Mouse (Mus musculus) limb, embryonic 14.5 days (tissue): ENCODE measurements around the gene Ahrr. TPM values are rescaled to one million over a fixed set of nuclear protein-coding genes. Genes with fewer than 3 reads are reported as not detected.

Experiments used
- ATAC-seq: fragments of 200-750 bp; cut with Nextera tagmentation; 2 replicates; pipeline ENCODE4 v1.8.0; 2017; ENCODE audit warnings: low read depth, moderate number of reproducible peaks, moderate TSS enrichment; ENCODE audit not compliant: low FRiP score
- DNase-seq: peaks from one replicate; pipeline ENCODE4 v3.0.0-alpha.2; 2015; ENCODE audit warnings: low spot score
- H3K27ac ChIP-seq: fragments of 300-500 bp; sonication (generic); replicated peaks from 2 replicates; pipeline ENCODE4 v1.5.1; 2014; ENCODE audit warnings: low read depth, mild to moderate bottlenecking, low read length, moderate library complexity, mixed read lengths
- H3K27me3 ChIP-seq: fragments of 300-500 bp; sonication (generic); 2 replicates; pipeline ENCODE4 v1.6.1; 2014; ENCODE audit warnings: low read length, mixed read lengths; ENCODE audit not compliant: control insufficient read depth, insufficient read depth
- H3K36me3 ChIP-seq: fragments of 300-500 bp; sonication (generic); 2 replicates; pipeline ENCODE4 v1.6.1; 2014; ENCODE audit warnings: mild to moderate bottlenecking, low read length, moderate library complexity, mixed read lengths; ENCODE audit not compliant: control insufficient read depth, insufficient read depth
- H3K4me1 ChIP-seq: fragments of 300-500 bp; sonication (generic); 2 replicates; pipeline ENCODE4 v1.6.1; 2014; ENCODE audit warnings: antibody characterized with exemption, low read length, mixed read lengths; ENCODE audit not compliant: control insufficient read depth, insufficient read depth
- H3K4me2 ChIP-seq: fragments of 300-500 bp; sonication (generic); replicated peaks from 2 replicates; pipeline ENCODE4 v1.6.1; 2014; ENCODE audit warnings: low read depth, mild to moderate bottlenecking, low read length, moderate library complexity; ENCODE audit not compliant: severe bottlenecking
- H3K4me3 ChIP-seq: fragments of 300-500 bp; sonication (generic); replicated peaks from 2 replicates; pipeline ENCODE4 v1.5.1; 2014; ENCODE audit warnings: low read length
- H3K9ac ChIP-seq: fragments of 300-500 bp; sonication (generic); 2 replicates; pipeline ENCODE4 v1.6.1; 2014; ENCODE audit warnings: mild to moderate bottlenecking, low read depth, low read length, moderate library complexity; ENCODE audit not compliant: severe bottlenecking
- H3K9me3 ChIP-seq: fragments of 300-500 bp; sonication (generic); 2 replicates; pipeline ENCODE4 v1.6.1; 2016; ENCODE audit warnings: low read length; ENCODE audit not compliant: control insufficient read depth
- POLR2A ChIP-seq: fragments of 200-500 bp; IDR thresholded peaks from 2 replicates; pipeline ENCODE4 v1.8.0; 2012; ENCODE audit warnings: inconsistent platforms, mild to moderate bottlenecking, moderate library complexity, borderline replicate concordance; ENCODE audit not compliant: insufficient read depth, insufficient read length; ENCODE audit errors: extremely low read depth
- WGBS: fragments of 180-500 bp; shearing (Covaris S2); extraction: QIAGEN DNeasy Blood & Tissue Kit; methylation state at CpG from one replicate; pipeline ENCODE4 v1.1.7; 2014; 5-methylcytosine and 5-hydroxymethylcytosine counted together
- polyA plus RNA-seq, 2 experiments: library from polyadenylated mRNA; depleted of rRNA in 1 of 2; stranded (reverse) in 1 of 2; unstranded in 1 of 2; fragments of >200 nt; fragmentation: Nextera tagmentation in 1 of 2; extraction: Ambion mirVana in 1 of 2; gene quantifications; 2 replicates each; pipeline versions ENCODE4 v1.2.1 to v1.2.3; 2012 to 2014

Gene Ahrr
- polyA plus RNA-seq, 2 experiments, result 1.9 to 3.7 TPM

DNA sequence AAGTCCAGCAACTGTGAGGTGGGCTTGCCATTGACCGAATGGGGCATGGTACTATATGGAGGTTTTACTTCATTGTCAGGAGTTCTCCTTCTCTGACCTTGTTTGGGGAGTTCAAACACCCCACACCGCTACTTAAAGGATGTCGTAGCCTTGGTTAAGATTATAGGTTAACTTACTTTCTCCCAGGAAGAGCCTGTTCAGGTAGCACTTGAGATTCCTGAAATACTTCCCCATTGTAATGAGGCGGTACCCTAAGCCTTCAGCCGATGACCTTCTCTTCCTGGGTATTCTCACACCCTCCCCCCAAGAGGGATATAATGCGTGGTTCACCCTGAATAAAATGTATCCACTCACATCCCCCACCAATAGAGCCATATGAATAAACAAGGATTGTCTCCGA, 54.6 kb downstream of the Ahrr start:
- DNase-seq (no peak), ATAC-seq (no peak)
- Histone ChIP-seq H3K27ac (no peak overlapping the region), H3K9ac (no peak overlapping the region), H3K36me3 (no peaks in the 10 kb centered on the region), H3K27me3 (no peaks in the 10 kb centered on the region), H3K4me3 (no peak overlapping the region), H3K4me1 (no peaks in the 10 kb centered on the region), H3K4me2 (no peak overlapping the region), H3K9me3 (no peaks in the 10 kb centered on the region)
- 75% methylated on average over 7 of the region's 7 CpGs for WGBS
- TF ChIP-seq POLR2A, result no peak

DNA sequence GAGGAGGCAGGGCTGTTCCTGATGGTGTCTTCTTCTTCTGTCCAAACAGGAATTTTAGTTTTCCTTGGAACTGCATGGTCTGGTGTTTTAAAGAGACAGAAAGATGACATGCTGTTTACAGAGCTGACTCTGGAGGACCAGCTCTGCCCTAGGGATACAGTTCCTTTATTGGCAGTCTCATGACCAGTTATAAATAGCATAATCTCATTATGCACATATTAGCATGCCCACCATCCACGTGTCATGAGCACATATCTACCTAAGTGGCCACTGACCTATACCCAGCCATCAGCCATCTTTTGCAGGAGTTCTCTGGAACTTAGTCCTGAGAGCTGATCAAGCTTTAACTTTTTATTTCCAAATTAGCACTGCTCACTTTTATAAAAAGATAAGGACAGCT, 71.5 kb downstream of the Ahrr start:
- no peaks in the 10 kb centered on the region for H3K27me3 ChIP-seq
- ATAC-seq (no peak), DNase-seq (no peak)
- H3K4me2 ChIP-seq, result no peak overlapping the region
- WGBS, result 39% methylated on average over 1 of the region's 1 CpGs
- no peak for TF ChIP-seq POLR2A
- no peaks in the 10 kb centered on the region for H3K4me1 ChIP-seq
- H3K9ac ChIP-seq, result no peak overlapping the region
- H3K36me3 ChIP-seq, result no peaks in the 10 kb centered on the region
- H3K27ac ChIP-seq, result no peak overlapping the region
- no peaks in the 10 kb centered on the region for H3K9me3 ChIP-seq
- H3K4me3 ChIP-seq, result no peak overlapping the region

DNA sequence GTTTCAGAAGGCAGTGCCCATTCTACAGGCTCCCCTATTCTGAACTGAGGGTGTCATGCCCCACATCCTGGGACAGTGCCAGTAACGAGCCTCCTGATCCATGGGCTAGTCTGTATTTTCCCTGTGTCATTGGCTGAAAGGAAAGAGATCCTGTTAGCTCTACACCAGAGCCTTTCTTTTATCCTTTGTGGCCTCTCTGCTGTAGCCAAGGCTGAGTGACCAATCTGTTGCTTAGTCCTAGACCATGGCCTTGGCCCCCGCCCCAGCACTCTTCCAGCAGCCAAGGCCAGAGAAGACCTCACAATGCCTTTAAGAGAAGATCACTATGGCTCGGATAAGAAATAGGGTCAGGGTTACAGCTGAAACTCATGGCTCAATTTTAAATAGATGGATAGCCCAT, 73.7 kb downstream of the Ahrr start:
- DNase-seq (no peak), ATAC-seq (no peak)
- Histone ChIP-seq H3K36me3 (no peaks in the 10 kb centered on the region), H3K27me3 (no peaks in the 10 kb centered on the region), H3K9ac (no peak overlapping the region), H3K9me3 (no peaks in the 10 kb centered on the region), H3K27ac (no peak overlapping the region), H3K4me3 (no peak overlapping the region), H3K4me1 (no peaks in the 10 kb centered on the region), H3K4me2 (no peak overlapping the region)
- 75% methylated on average over 3 of the region's 3 CpGs for WGBS
- no peak for TF ChIP-seq POLR2A

DNA sequence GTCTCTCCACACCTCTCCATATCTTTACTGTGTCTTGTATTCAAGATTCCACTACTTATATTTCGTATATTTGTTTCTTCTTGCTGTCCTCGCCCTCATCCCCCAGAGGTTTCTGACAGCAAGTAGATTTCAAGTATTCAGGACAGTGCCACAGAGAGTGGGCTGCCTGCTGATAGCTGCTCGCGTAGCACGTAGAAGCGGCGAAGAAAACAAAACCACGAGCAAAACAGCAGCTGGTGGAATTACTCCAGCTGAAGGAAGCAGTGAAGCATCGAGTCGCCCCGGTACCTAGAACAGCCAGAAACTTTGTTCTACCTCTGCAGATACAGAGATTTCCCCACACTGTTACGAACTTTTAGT, 83.2 kb downstream of the Ahrr start:
- peak; percentile 42 for ATAC-seq
- H3K27ac ChIP-seq, result peak overlapping the region; percentile 44
- TF ChIP-seq POLR2A, result no peak
- 18% methylated on average over 12 of the region's 12 CpGs for WGBS
- no peaks in the 10 kb centered on the region for H3K27me3 ChIP-seq
- H3K4me2 ChIP-seq, result peak overlapping the region; percentile 86
- H3K9me3 ChIP-seq, result no peaks in the 10 kb centered on the region
- no peak for DNase-seq
- H3K4me3 ChIP-seq, result peak overlapping the region; percentile 76
- H3K36me3 ChIP-seq, result peaks cover 22% of the 10 kb centered on the region
- H3K9ac ChIP-seq, result peak overlapping the region; percentile 84
- peaks cover 13% of the 10 kb centered on the region; the same call in 1 of the 2 replicates for H3K4me1 ChIP-seq

- Histone ChIP-seq H3K9ac (peak within 1 kb of the TSS; percentile 84), H3K9me3 (no peaks in the 10 kb centered on the region), H3K4me2 (peak within 1 kb of the TSS; percentile 86), H3K27me3 (no peaks in the 10 kb centered on the region), H3K27ac (peak within 1 kb of the TSS; percentile 44), H3K4me1 (peaks cover 13% of the 10 kb centered on the region; the same call in 1 of the 2 replicates), H3K4me3 (peak within 1 kb of the TSS; percentile 76), H3K36me3 (peaks cover 27% of the 10 kb centered on the region)
- peak; percentile 80; the same call in 1 of the 2 replicates for TF ChIP-seq POLR2A
- DNase-seq (peak; percentile 87), ATAC-seq (peak; percentile 97)
- WGBS, result under 1% methylated on average over 39 of the region's 39 CpGs
These were observed 83.7 kb downstream of the Ahrr start, which contains the start of gene Exoc3 for GRCm38 (mm10) chr13:74208317-74208985. TSS of gene Exoc3 (minus strand) at chr13:74208732.
